Mouse (Mus musculus): ENCODE measurements at regions not wholly inside any gene's neighbourhood (a gene's known extent, or its start where the extent isn't known, plus 50 kb on each side); places are given as distances from the start of the nearest gene placed in this dataset.

DNA sequence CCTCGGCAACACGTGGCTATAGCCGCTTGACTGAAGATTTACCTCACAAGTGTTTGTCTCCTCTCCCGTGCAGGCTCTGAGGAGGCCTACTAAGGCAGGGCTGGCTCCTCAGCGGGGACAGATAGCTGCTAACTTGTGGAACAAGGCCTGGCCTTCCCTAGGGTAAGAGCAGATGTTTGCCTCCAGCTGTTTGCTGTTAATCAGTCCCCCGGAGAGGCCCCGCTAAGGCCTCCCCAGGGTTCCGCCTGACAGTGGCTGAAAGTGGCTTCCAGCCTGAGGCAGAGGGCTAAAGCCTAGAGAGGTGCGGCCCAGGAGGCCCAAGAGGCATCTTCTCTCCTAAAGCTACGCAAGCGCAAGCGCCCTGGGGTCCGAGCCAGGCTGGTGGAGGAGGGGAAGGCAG, 52.1 kb upstream of the Dlx4 start:
- Histone ChIP-seq H3K9me3 (ENCODE audit: control insufficient read depth, low read length) (no peaks in the 10 kb centered on the region), H3K36me3 (ENCODE audit: control insufficient read depth, insufficient read depth, low read length) (no peaks in the 10 kb centered on the region), H3K4me3 (ENCODE audit: low read depth, low read length) (no peak overlapping the region), H3K27ac (ENCODE audit: low read depth, low read length) (no peak overlapping the region; the same call in 1 of the 2 replicates), H3K4me1 (ENCODE audit: control insufficient read depth, insufficient read depth, low read length) (no peaks in the 10 kb centered on the region), H3K27me3 (ENCODE audit: control insufficient read depth, insufficient read depth, low read length) (peaks cover 21% of the 10 kb centered on the region), H3K9ac (replicated peaks; ENCODE audit: low read depth, low read length) (no peak overlapping the region), H3K4me2 (ENCODE audit: low read depth, low read length) (no peak overlapping the region)
- no peak for ATAC-seq (ENCODE audit: low read depth)
- WGBS, result 40% methylated on average over 13 of the region's 13 CpGs

DNA sequence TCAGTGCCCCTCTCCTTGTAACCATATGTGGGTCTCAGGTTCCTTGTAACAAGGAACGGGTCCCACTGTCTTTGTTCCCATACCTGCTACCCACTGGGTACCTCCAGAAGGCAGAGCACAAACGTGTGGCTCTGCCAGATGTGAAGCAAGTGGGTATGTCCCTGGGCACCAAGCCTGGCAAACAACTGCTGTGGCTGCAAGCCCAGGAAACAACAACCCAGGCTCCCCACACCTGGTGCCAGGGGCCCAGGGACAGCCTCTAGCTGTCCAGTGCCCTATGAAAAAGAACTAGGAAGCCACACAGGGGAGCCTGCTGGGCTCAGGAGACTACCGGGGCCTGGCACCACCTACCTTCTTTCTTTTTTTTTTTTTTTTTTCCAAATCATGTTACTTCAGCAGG, 54.9 kb upstream of the Dlx4 start:
- H3K9ac ChIP-seq (replicated peaks; ENCODE audit: low read depth, low read length), result no peak overlapping the region
- no peaks in the 10 kb centered on the region for H3K4me1 ChIP-seq (ENCODE audit: control insufficient read depth, insufficient read depth, low read length)
- H3K27me3 ChIP-seq (ENCODE audit: control insufficient read depth, insufficient read depth, low read length), result peaks cover 22% of the 10 kb centered on the region
- WGBS, result 58% methylated on average over 3 of the region's 3 CpGs
- no peak overlapping the region for H3K4me3 ChIP-seq (ENCODE audit: low read depth, low read length)
- no peak overlapping the region for H3K27ac ChIP-seq (ENCODE audit: low read depth, low read length)
- no peak for ATAC-seq (ENCODE audit: low read depth)
- no peak overlapping the region for H3K4me2 ChIP-seq (ENCODE audit: low read depth, low read length)
- no peaks in the 10 kb centered on the region for H3K9me3 ChIP-seq (ENCODE audit: control insufficient read depth, low read length)
- no peaks in the 10 kb centered on the region for H3K36me3 ChIP-seq (ENCODE audit: control insufficient read depth, insufficient read depth, low read length)

DNA sequence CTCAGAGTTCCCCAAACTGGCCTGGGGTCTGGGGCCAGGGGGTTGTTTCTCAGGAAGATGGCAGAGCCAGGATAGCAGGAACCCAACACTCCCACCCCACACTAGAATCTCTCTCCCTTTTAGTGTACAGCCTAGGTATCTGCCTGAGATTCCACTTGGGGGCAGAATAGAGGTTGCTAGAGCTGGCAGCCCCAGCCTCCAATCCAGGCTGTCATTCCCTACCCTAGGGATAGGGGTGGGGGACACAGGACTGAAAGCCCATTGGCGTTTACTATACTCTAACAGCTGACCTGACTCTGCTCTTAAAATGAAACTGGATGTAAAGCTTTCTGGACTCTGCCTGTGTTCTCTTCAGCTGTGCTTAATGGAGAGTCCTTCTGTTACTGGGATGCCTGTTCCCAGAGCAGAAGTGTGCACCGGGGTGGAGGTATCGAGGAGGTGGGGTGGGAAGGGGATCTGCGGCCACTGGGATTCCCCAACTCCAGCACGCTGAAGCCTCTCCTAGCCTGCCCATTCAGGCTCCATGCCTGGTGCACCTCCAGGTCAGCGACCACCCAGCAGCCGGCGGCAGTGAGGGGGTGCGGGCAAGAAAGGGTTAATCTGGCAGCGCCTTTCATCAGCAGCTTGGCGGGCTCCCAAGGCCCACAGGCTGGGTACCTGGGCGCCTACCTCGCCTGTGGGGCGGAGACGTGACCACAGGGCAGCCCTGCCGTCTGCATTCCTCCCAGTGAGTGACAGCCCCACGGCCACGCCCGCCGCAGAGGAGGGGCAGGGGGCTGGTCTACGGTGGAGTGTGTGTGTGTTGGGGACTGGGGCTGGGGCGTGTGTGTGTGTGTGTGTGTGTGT, 50.9 kb upstream of the Tac4 start:
- Histone ChIP-seq H3K36me3 (ENCODE audit: control insufficient read depth, insufficient read depth, low read length) (no peaks in the 10 kb centered on the region), H3K4me3 (ENCODE audit: low read depth, low read length) (peak overlapping the region; percentile 8; the same call in 1 of the 2 replicates), H3K4me1 (ENCODE audit: control insufficient read depth, insufficient read depth, low read length) (peaks cover 3% of the 10 kb centered on the region; the same call in 1 of the 2 replicates), H3K4me2 (ENCODE audit: low read depth, low read length) (peak overlapping the region; percentile 44), H3K27ac (ENCODE audit: low read depth, low read length) (no peak overlapping the region), H3K9ac (replicated peaks; ENCODE audit: low read depth, low read length) (0 out of 2 replicates have a peak overlapping the region, but pooled peaks have one; percentile 5), H3K27me3 (ENCODE audit: control insufficient read depth, insufficient read depth, low read length) (no peaks in the 10 kb centered on the region; the same call in 1 of the 2 replicates), H3K9me3 (ENCODE audit: control insufficient read depth, low read length) (no peaks in the 10 kb centered on the region)
- WGBS, result 3% methylated on average over 22 of the region's 22 CpGs
- peak; percentile 71; the same call in 1 of the 2 replicates for ATAC-seq (ENCODE audit: low read depth)

DNA sequence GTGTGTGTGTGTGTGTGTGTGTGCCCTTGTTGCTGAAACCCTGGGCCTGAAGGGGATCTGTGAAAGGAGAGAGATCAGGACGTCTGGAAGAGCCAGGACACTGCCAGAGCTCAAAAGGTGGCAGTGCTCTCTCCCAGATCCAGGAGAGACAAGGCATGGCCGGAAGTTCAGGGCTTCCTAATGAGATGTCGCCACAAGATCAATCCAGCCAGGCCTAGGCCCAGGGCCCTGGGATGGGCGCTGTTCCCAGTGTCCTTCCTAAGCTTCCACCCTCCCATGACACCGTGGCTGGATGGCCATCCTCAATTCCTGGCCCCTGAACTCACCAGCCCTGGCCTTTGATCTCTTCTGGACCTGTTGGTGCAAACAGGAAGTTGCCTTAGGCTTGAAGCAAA, 50.3 kb upstream of the Tac4 start:
- no peaks in the 10 kb centered on the region; the same call in 1 of the 2 replicates for H3K27me3 ChIP-seq (ENCODE audit: control insufficient read depth, insufficient read depth, low read length)
- H3K4me3 ChIP-seq (ENCODE audit: low read depth, low read length), result no peak overlapping the region
- ATAC-seq (ENCODE audit: low read depth), result no peak; the same call in 1 of the 2 replicates
- H3K36me3 ChIP-seq (ENCODE audit: control insufficient read depth, insufficient read depth, low read length), result no peaks in the 10 kb centered on the region
- peak overlapping the region; percentile 44 for H3K4me2 ChIP-seq (ENCODE audit: low read depth, low read length)
- H3K9ac ChIP-seq (replicated peaks; ENCODE audit: low read depth, low read length), result no peak overlapping the region
- WGBS, result 15% methylated on average over 5 of the region's 5 CpGs
- no peaks in the 10 kb centered on the region for H3K9me3 ChIP-seq (ENCODE audit: control insufficient read depth, low read length)
- peaks cover 3% of the 10 kb centered on the region; the same call in 1 of the 2 replicates for H3K4me1 ChIP-seq (ENCODE audit: control insufficient read depth, insufficient read depth, low read length)
- no peak overlapping the region for H3K27ac ChIP-seq (ENCODE audit: low read depth, low read length)

Data from neural tube, embryonic 14.5 days (tissue).